Mouse (Mus musculus): ENCODE measurements at regions not wholly inside any gene's neighbourhood (a gene's known extent, or its start where the extent isn't known, plus 50 kb on each side); places are given as distances from the start of the nearest gene placed in this dataset.

- no peak for DNase-seq
Observed at GRCm38 (mm10) chr17:79282771-79283170, 72.1 kb downstream of the Cdc42ep3 start.

- DNase-seq: no peak
Observed at GRCm38 (mm10) chr17:79273551-79273950, 81.3 kb downstream of the Cdc42ep3 start.

DNA sequence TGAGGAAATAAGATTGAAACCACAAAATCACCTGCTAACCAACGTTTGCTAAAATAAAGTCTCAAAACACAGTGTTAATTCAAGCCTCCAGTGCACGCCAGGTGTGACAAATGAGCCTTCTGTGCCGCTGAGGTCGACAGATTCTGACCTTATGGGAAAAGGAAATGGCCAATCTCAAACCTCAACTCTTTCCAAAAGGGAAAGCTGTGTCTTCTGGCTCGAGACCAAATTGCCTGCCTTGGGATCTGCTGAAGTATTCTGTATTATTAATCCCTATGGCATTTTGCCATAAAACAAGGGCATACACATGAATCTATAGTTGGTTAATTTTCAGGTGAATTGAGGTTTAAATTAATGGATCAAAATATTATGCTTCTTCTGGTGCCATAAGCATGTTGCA lies 95.2 kb downstream of the Cdc42ep3 start:
- no peak for DNase-seq

DNA sequence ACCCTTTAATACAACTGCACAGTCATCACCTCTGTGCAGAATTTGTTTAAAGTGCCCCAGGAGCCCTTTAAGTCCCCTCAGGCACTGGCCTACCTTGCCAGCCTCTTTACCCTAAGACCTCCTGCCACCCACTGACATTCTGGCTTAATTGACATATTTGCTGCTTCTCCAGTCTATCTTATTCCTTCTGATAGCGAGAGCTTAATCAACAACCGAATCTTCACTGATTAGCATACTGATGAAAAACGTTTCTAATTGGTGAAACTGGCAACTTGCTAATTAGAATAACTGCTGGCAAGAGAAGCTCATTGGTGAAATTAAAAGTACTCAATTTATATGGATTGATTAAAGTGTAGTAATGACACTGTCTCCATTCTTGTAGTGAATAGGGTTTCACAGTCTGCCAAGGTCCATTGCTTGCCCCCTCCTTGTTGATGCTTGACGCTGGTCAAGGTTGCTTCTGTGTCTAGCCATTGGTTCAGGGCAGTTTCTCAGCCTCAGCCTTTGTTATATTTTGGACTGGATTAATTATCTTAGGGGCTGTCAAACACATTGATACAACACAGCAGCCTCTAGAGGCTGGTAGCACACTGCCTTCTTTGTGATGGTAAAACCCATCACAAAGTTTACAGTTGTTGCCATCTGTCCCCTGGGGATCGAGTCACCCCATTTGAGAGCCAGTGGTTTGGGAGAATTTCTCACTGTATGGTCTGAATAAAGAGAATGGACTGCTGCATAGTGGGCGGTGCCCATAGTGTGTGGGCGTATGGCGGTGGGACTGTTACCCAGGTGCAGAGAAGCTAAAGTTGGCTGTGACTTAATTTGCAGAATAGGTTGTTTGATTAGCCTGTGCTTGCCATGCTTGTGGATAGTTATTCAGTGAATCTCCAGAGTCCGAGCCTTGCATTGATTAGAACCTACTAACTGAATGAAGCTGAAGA lies 107.7 kb downstream of the Cdc42ep3 start:
- DNase-seq: no peak

DNA sequence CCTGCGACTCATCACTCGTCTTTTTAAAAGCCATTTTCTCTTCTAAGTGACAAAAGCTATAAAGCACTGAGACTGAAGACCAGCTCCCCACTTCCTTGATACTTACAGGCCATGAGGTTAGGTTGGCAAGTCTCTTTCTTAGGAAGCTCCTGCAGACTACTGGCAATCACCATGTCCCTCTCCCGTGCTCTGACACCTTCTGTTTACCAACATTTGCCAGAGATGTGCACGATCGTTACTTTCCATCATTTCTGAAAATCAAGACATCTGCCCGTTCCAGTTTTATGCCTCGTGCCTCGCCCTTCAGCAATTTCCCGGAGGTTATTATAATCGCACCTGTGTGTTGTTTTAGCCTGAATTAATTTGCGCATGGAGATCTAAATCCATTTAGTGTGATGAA lies 110.8 kb downstream of the Cdc42ep3 start:
- no peak for DNase-seq

DNA sequence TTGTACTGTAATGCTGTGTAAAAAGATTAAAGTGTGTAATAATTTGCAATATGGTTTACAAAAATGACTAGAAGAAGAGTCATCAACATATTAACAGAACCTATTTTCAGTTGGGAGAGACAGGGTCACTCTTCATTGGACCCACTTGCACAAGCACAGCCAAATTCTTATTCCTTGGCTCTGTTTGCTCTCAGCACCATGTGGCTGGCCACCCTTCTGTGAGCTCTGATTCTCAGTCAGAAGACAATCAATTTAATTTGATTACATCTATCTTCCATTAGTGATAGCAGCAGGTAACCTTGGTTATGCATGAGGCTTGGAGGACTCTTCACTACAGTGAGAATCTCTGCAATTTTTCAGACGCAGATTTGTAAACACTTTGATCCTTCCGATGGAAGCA lies 111.5 kb downstream of the Cdc42ep3 start:
- no peak for DNase-seq

GRCm38 (mm10) chr17:79241489-79241888 lies 113.4 kb downstream of the Cdc42ep3 start:
- DNase-seq: peak; percentile 3

DNA sequence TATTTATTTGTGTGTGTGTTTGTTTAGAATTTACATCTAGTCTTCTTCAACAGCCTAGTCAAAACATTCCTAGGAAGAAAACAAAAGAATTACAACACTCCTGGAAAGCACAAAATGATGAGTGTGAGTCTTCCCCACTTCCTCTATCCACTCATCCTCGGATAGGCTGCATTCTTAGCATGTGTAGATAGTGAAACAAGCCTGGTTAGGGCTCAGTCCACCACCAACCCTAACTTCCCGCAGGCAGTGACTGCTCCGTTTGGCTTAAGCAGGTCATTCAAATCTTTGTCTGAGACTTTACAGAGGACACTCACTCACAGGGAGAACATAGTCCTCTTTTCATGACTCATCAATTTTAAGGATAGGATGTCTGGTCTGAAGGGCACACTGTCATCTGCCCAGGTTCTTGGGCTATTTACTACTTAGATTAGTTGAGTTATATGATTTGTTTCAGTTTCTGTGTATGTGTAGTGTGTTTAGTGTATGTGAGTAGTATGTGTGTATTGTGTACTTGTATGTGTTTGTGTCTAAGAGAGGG lies 118.6 kb downstream of the Cdc42ep3 start:
- no peak for DNase-seq

GRCm38 (mm10) chr17:79230653-79231489 lies 124.0 kb downstream of the Cdc42ep3 start:
- no peak for DNase-seq

GRCm38 (mm10) chr17:79206563-79206962 lies 148.3 kb downstream of the Cdc42ep3 start:
- no peak for DNase-seq

- DNase-seq: no peak
Observed at GRCm38 (mm10) chr17:79206111-79206510, 148.8 kb downstream of the Cdc42ep3 start.

GRCm38 (mm10) chr17:79199814-79200491 lies 148.2 kb downstream of the Qpct start:
- DNase-seq: no peak

DNA sequence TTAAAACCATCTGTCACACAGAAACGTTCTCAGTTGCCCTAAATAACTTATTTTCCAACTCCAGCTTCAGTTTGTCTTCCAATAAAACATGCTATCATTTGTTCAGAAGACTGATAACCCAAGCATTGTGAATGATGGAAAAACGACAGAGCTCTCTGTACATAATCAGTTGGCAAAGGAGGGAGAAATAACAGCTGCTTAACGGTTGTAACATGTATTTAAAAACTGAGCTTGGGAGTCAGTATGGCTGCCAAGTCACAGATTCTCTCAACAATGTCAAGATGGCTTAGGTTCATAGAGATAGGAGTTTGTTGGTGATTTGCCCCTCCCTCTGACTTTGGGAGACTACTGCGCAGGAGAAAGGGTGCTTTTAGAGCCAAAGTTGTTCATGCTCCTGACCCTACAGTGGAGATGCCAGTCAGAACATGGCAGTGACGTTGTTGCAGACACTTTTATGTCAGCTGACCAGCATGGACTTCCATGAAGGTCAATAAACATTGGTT lies 140.2 kb downstream of the Qpct start:
- no peak for DNase-seq

DNA sequence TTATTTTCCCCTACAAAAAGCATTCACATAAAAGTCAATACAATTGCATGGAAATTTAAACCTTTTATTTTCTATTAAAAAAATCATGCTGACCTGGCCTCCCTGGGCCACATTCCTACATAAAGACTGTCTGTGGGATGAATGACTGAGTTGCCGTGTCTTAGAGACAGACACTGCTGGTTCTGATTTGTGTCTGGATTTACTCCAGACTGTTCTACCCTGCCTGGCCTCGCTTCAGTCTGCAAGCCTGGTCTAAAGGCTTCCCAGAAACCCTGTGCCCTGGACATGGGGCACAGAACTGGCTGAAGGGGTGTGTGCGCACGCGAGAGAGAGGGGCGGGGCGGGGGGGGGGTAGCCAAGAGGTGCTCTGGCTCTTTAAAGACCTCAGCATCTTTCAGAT lies 136.6 kb downstream of the Qpct start:
- DNase-seq: no peak

GRCm38 (mm10) chr17:79180277-79181130 lies 128.8 kb downstream of the Qpct start:
- DNase-seq: no peak

GRCm38 (mm10) chr17:79177259-79177658 lies 125.6 kb downstream of the Qpct start:
- no peak for DNase-seq

DNA sequence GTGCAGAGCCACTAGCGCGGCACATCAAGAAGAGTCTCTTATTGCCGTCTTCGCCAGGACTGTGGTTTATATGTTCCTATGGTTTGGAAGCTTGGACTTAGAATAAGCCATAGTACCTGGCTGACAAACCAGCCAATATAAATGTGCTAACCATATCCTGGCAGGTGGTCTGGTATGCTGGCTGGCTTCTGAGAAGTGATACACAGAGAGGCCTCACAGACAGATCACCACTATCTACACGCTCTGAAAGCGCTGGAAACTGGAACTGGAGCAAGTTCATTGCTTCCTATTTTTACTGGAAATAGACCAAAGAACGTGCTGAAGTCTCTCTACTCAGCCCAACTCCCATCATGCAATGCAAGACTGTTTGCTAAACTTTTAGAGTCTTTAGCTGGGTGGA lies 124.7 kb downstream of the Qpct start:
- no peak for DNase-seq

- DNase-seq: no peak
Observed at GRCm38 (mm10) chr17:79175381-79175780, 123.7 kb downstream of the Qpct start.

DNA sequence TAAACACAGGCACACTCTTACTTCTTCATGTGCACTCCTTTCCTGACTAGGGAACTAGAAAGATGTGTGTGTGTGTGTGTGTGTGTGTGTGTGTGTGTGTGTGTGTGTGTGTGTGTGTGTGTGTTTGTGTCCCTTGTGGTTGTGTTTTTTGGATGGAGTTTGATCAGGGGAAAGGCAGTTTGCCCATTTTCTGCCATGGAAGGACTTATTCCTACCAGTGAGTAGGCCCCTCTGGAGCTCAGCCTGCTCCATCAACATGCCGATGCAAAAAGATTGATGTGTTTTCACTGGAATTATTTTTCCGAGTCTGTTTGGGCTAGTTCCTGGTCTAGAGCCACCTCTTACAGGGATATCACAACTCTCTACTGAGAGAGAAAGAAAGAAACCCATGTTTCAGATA lies 120.6 kb downstream of the Qpct start:
- DNase-seq: no peak

DNA sequence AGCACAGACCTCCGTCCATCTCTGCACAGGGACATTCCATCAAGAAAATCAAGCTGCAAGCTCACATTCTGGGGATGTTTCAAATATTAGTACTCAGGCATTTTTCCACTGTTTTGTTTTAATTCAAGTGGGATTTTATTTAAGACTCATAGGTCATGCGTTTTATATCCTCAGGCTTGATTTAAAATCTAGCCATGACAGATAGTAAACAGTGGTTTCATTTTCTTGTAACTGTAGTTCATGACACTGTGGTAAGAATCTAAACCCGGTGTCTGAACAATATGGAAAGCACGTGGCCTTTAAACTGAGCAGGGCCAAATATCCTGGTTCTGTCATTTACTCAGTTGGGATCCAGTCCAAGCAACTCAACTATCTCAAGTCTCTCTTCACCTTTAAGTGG lies 119.0 kb downstream of the Qpct start:
- no peak for DNase-seq

DNA sequence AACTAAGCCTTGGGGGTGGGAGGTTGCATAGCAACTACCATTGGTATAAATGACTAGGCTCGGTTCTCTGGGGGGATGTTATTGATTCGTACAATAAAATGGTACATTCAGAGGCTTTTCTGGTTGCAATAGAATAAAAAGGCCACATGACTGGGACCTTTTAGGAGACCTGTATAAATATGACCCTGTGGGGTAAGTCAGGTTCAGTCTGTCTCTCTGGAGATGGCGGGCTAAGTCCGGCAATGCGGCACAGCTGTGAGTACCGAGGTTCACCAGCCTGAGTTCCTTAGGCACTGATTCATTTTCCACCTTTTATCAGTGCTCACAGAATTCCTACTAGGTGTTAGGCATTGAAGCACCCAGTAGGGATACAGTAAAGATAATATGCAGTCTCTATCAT lies 115.5 kb downstream of the Qpct start:
- no peak for DNase-seq

Measured in kidney, adult 18-20 months (tissue).